Mouse (Mus musculus): ENCODE measurements around the gene Gm9736. TPM values are rescaled to one million over a fixed set of nuclear protein-coding genes. Genes with fewer than 3 reads are reported as not detected.
A peak's percentile ranks its signal among the peaks of the same experiment; 100 is the strongest.
"Not testable (repeated sequence)": the region's sequence is repeated elsewhere in the genome, so short reads cannot be mapped to it uniquely, and the experiment has no call there.

The Gm9736 gene
- polyA plus RNA-seq (2016; fragmentation: Nextera tagmentation; extraction: Ambion mirVana): not detected in 2 replicates

DNA sequence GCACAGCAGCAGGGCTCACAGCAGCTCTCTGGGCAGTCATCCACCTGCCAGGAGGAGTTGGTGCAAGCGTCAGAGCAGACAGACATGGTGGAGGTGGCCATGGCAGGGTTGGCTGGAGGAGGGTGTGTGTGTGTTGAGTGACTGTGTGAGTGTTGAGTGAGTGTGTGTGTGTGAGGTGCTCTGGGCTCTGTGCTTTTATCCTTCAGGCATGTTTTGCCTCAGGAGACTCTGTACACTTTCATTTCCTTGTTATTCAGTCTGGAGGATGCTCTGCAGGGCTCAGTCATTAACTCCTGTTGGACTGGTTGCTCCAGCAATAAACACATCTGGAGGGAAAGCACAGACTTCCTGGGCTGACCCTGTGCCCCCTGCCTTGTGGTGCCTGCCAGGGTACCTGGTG lies at the start of gene Gm9736:
Gene Gm9736 (minus strand): TSS at position 101 of the 400 bp plus-strand sequence.
- 85% methylated on average over 1 of the region's 1 CpGs for WGBS
- ATAC-seq (ENCODE audit: low FRiP score, low read depth): not testable (repeated sequence)

DNA sequence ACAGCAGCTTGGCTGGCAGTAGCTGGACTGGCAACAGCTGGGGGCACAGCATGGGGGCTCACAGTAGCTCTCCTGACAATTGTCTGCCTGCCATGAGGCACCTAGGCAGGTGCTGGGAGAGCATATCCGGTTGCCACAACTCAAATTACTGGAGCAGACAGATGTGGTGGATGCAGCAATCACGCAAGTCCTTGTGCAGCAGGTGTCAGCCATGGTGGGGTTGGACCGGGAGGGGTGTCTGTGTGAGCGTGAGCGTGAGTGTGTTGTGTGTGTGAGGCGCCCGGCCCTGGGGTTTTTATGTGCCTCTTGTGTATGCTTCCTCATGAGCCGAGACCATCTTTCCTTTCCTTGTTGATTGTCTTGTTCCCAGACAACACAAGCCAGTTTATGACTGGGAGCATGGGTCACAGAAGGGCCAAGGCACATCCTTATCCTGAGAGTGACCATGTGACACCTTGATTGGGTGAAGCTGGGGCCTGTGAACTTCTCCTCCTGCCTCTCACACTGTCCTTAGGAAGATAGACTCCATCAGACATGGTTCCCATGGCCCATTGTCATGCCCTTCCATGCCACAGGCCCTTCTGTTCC lies 47.9 kb upstream of the Gm9736 start, which contains the start of gene Gm19668:
Gene Gm19668 (minus strand): TSS at position 213 of the 588 bp plus-strand sequence.
- H3K4me3 ChIP-seq: no peak within 1 kb of the TSS
- H3K36me3 ChIP-seq: no peaks in the 10 kb centered on the region
- no peak within 1 kb of the TSS for H3K4me2 ChIP-seq (replicated peaks)
- WGBS: 68% methylated on average over 8 of the region's 8 CpGs
- peak within 1 kb of the TSS; percentile 52 for H3K27ac ChIP-seq (replicated peaks)
- peaks cover 11% of the 10 kb centered on the region; the same call in 1 of the 2 replicates for H3K4me1 ChIP-seq
- H3K9ac ChIP-seq (replicated peaks): no peak within 1 kb of the TSS; the same call in 1 of the 2 replicates
- no peaks in the 10 kb centered on the region for H3K27me3 ChIP-seq
- peak; percentile 23; the same call in 1 of the 2 replicates for ATAC-seq (ENCODE audit: low FRiP score, low read depth)
- no peaks in the 10 kb centered on the region for H3K9me3 ChIP-seq

More for the DNA sequence above, at the start of gene Gm9736:
- H3K9ac ChIP-seq (replicated peaks); H3K27ac ChIP-seq (replicated peaks); H3K4me3 ChIP-seq; H3K36me3 ChIP-seq; H3K9me3 ChIP-seq; H3K4me2 ChIP-seq (replicated peaks); H3K27me3 ChIP-seq; H3K4me1 ChIP-seq: not testable (repeated sequence)

DNA sequence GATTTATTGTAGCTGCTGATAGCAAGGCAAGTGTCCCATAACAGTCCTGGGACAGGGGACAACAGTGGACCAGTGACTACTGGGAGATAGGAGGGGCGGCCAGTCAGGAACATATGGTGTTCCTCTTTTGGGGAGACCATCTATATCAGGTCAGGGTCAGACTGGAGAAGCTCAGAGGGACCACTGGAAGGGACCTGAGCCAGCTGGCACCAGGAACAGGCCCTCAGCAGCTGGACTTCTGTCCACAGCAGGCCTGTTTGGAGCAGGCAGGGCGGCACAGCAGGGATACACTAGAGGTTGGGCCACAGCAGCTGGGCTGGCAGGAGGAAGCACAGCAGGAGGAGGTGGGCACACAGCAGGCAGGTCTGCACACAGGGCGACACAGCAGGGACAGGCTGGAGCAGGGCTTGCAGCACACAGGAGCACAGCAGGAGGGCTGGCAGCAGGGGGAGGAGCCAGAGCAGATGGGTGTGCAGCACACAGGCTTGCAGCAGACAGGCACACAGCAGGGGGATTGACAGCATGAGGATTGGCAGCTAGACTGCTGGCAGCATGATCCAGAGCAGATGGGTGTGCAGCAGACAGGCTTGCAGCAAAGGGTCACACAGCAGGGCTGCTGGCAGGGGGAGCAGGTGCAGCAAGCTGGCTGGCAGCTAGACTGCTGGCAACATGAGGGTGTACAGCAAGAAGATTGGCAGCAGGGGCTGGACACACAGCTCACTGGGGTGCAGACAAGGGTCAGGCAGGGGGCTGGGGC lies 47.2 kb upstream of the Gm9736 start:
- Histone ChIP-seq H3K4me1 (peaks cover 11% of the 10 kb centered on the region; the same call in 1 of the 2 replicates), H3K27ac (replicated peaks) (peak overlapping the region; percentile 52)
- H3K36me3 ChIP-seq; H3K4me3 ChIP-seq; H3K4me2 ChIP-seq (replicated peaks); ATAC-seq (ENCODE audit: low FRiP score, low read depth); H3K9ac ChIP-seq (replicated peaks); H3K9me3 ChIP-seq; H3K27me3 ChIP-seq: not testable (repeated sequence)
- 28% methylated on average over 3 of the region's 3 CpGs for WGBS

DNA sequence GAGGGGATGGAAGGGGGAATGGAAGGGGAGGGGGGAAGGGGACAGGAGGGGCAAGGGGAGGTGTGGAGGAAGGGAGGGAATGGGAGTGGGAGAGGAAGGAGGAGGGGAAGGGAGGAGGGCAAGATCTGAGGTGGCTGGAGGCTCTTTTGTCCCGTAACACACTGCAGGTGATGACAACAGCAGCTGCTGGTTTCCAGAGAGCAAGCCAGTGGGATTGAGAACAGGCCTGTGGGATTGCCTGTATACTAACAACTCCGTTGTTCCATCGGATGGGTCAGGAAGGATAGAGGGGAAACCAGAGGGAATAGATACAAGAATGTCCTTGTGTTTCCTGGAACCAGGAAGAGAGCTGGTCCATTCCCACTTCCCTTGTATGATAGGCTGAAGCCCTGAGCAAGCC lies 46.5 kb upstream of the Gm9736 start:
- no peak for ATAC-seq (ENCODE audit: low FRiP score, low read depth)
- no peaks in the 10 kb centered on the region for H3K27me3 ChIP-seq
- no peaks in the 10 kb centered on the region for H3K9me3 ChIP-seq
- peaks cover 11% of the 10 kb centered on the region; the same call in 1 of the 2 replicates for H3K4me1 ChIP-seq
- H3K4me2 ChIP-seq (replicated peaks): no peak overlapping the region
- 13% methylated on average over 3 of the region's 3 CpGs for WGBS
- peak overlapping the region; percentile 52 for H3K27ac ChIP-seq (replicated peaks)
- no peaks in the 10 kb centered on the region for H3K36me3 ChIP-seq
- H3K4me3 ChIP-seq: no peak overlapping the region
- H3K9ac ChIP-seq (replicated peaks): no peak overlapping the region; the same call in 1 of the 2 replicates

DNA sequence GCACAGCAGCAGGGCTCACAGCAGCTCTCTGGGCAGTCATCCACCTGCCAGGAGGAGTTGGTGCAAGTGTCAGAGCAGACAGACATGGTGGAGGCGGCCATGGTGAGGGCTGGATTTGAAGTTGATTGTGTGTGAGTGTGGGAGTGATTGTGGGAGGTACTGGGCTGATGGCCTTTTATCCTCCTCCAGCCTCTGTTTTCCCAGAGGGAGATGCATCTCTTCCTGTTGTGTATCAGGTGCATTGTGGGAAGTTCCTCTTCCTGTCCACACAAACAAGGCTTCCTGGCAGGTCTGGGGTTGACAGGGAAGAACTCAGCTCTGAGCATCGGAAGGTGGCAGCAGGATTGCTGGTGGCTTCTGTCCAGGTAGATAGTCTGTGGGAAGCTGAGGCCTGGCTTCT lies 43.8 kb upstream of the Gm9736 start, which contains the start of gene Gm9639:
Gene Gm9639 (minus strand): TSS at position 101 of the 400 bp plus-strand sequence.
- H3K27me3 ChIP-seq: no peaks in the 10 kb centered on the region
- H3K27ac ChIP-seq (replicated peaks): no peak within 1 kb of the TSS
- H3K4me1 ChIP-seq: peaks cover 11% of the 10 kb centered on the region; the same call in 1 of the 2 replicates
- 61% methylated on average over 2 of the region's 2 CpGs for WGBS
- H3K9me3 ChIP-seq: no peaks in the 10 kb centered on the region
- H3K4me3 ChIP-seq: no peak within 1 kb of the TSS
- H3K36me3 ChIP-seq: no peaks in the 10 kb centered on the region
- H3K4me2 ChIP-seq (replicated peaks): no peak within 1 kb of the TSS
- no peak within 1 kb of the TSS for H3K9ac ChIP-seq (replicated peaks)
- no peak for ATAC-seq (ENCODE audit: low FRiP score, low read depth)

DNA sequence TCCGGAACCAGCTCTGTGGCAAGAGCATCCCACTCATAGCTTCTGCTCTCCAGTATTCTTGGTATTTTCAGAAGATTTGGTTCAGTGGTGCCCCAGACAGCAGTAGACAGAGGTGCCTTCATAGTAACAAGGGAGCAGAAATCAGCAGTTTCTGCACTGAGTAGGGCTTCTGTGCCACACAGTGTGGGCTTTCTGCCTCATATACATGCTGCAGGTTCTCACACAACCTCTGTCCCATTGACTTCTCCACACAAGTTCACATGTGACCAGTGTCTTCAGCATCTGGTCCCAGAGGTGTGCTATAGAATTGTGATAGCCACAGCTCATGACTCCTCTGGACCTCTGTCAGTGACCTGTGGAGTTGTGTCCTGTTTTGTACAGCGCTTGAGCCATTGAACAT lies 37.5 kb upstream of the Gm9736 start:
- no peaks in the 10 kb centered on the region for H3K27me3 ChIP-seq

DNA sequence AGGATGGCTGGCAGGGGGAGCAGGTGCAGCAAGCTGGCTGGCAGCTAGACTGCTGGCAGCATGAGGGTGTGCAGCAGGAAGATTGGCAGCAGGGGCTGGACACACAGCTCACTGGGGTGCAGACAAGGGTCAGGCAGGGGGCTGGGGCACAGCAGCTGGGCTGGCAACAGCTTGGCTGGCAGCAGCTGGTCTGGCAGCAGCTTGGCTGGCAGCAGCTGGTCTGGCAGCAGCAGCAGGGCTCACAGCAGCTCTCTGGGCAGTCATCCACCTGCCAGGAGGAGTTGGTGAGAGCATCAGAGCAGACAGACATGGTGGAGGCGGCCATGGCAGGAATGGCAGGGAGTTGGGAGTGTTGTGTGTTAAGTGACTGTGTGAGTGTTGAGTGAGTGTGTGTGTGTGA lies 36.7 kb upstream of the Gm9736 start, which contains the start of gene Gm7137:
Gene Gm7137 (minus strand): TSS at position 325 of the 400 bp plus-strand sequence.
- H3K27ac ChIP-seq (replicated peaks); H3K36me3 ChIP-seq; H3K4me2 ChIP-seq (replicated peaks); H3K27me3 ChIP-seq; H3K9ac ChIP-seq (replicated peaks); H3K4me1 ChIP-seq; H3K9me3 ChIP-seq; ATAC-seq (ENCODE audit: low FRiP score, low read depth); H3K4me3 ChIP-seq: not testable (repeated sequence)
- WGBS: 63% methylated on average over 1 of the region's 1 CpGs

More for the DNA sequence above, 37.5 kb upstream of the Gm9736 start:
- H3K9me3 ChIP-seq: no peaks in the 10 kb centered on the region
- no peak overlapping the region for H3K27ac ChIP-seq (replicated peaks)
- no peak for ATAC-seq (ENCODE audit: low FRiP score, low read depth)
- H3K4me3 ChIP-seq: no peak overlapping the region
- no peaks in the 10 kb centered on the region for H3K36me3 ChIP-seq
- H3K9ac ChIP-seq (replicated peaks): no peak overlapping the region
- no peak overlapping the region for H3K4me2 ChIP-seq (replicated peaks)
- 82% methylated on average over 2 of the region's 2 CpGs for WGBS
- H3K4me1 ChIP-seq: no peaks in the 10 kb centered on the region

DNA sequence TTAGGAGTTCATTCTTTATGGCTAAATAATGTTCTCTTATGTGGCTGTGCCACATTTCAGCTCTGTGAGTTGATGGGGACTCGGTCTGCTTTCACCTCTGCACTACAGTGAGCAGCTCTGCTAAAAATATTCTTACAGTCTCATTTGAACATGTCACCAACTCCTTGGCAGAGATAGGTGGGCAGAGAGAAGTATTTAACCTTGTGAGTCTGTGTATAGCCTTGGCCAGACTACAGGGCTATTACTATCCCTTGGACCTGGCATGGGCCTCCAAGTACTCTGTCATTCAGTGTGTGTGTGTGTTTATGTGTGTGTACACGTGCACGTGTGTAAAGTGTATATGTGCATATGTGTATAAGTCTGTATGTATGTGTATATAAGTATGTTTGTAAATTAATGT lies 32.2 kb upstream of the Gm9736 start:
- ATAC-seq (ENCODE audit: low FRiP score, low read depth): not testable (repeated sequence)

DNA sequence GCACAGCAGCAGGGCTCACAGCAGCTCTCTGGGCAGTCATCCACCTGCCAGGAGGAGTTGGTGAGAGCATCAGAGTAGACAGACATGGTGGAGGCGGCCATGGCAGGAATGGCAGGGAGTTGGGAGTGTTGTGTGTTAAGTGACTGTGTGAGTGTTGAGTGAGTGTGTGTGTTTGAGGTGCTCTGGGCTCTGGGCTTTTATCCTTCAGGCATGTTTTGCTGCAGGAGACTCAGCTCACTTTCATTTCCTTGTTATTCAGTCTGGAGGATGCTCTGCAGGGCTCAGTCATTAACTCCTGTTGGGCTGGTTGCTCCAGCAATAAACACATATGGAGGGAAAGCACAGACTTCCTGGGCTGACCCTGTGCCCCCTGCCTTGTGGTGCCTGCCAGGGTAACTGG lies 31.3 kb upstream of the Gm9736 start, which contains the start of gene Gm3250:
Gene Gm3250 (minus strand): TSS at position 101 of the 400 bp plus-strand sequence.
- not testable (repeated sequence) for ATAC-seq (ENCODE audit: low FRiP score, low read depth); H3K36me3 ChIP-seq; H3K4me3 ChIP-seq; H3K4me1 ChIP-seq; H3K27me3 ChIP-seq; H3K4me2 ChIP-seq (replicated peaks); H3K9me3 ChIP-seq; H3K9ac ChIP-seq (replicated peaks); H3K27ac ChIP-seq (replicated peaks)
- WGBS: 38% methylated on average over 1 of the region's 1 CpGs

More for the DNA sequence above, 32.2 kb upstream of the Gm9736 start:
- not testable (repeated sequence) for H3K4me2 ChIP-seq (replicated peaks); H3K9ac ChIP-seq (replicated peaks); H3K27me3 ChIP-seq; H3K36me3 ChIP-seq; H3K4me1 ChIP-seq; H3K27ac ChIP-seq (replicated peaks); H3K4me3 ChIP-seq; H3K9me3 ChIP-seq
- 87% methylated on average over 3 of the region's 3 CpGs for WGBS

DNA sequence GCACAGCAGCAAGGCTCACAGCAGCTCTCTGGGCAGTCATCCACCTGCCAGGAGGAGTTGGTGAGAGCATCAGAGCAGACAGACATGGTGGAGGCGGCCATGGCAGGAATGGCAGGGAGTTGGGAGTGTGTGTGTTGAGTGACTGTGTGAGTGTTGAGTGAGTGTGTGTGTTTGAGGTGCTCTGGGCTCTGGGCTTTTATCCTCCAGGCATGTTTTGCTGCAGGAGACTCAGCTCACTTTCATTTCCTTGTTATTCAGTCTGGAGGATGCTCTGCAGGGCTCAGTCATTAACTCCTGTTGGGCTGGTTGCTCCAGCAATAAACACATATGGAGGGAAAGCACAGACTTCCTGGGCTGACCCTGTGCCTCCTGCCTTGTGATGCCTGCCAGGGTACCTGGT lies 25.7 kb upstream of the Gm9736 start, which contains the start of gene Gm7138:
Gene Gm7138 (minus strand): TSS at position 101 of the 400 bp plus-strand sequence.
- WGBS: 71% methylated on average over 1 of the region's 1 CpGs
- not testable (repeated sequence) for H3K4me3 ChIP-seq; H3K27me3 ChIP-seq; H3K27ac ChIP-seq (replicated peaks); ATAC-seq (ENCODE audit: low FRiP score, low read depth); H3K9ac ChIP-seq (replicated peaks); H3K4me2 ChIP-seq (replicated peaks); H3K9me3 ChIP-seq; H3K36me3 ChIP-seq; H3K4me1 ChIP-seq

DNA sequence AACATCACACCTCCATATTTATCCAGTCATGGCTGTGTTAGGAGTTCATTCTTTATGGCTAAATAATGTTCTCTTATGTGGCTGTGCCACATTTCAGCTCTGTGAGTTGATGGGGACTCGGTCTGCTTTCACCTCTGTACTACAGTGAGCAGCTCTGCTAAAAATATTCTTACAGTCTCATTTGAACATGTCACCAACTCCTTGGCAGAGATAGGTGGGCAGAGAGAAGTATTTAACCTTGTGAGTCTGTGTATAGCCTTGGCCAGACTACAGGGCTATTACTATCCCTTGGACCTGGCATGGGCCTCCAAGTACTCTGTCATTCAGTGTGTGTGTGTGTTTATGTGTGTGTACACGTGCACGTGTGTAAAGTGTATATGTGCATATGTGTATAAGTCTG lies 21.0 kb upstream of the Gm9736 start:
- not testable (repeated sequence) for H3K9ac ChIP-seq (replicated peaks); H3K9me3 ChIP-seq; H3K4me2 ChIP-seq (replicated peaks); H3K27ac ChIP-seq (replicated peaks); H3K27me3 ChIP-seq; ATAC-seq (ENCODE audit: low FRiP score, low read depth); H3K4me3 ChIP-seq; H3K36me3 ChIP-seq; H3K4me1 ChIP-seq
- 86% methylated on average over 2 of the region's 3 CpGs for WGBS

DNA sequence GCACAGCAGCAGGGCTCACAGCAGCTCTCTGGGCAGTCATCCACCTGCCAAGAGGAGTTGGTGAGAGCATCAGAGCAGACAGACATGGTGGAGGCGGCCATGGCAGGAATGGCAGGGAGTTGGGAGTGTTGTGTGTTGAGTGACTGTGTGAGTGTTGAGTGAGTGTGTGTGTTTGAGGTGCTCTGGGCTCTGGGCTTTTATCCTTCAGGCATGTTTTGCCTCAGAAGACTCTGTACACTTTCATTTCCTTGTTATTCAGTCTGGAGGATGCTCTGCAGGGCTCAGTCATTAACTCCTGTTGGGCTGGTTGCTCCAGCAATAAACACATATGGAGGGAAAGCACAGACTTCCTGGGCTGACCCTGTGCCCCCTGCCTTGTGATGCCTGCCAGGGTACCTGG lies 20.1 kb upstream of the Gm9736 start, which contains the start of gene Gm3238:
Gene Gm3238 (minus strand): TSS at position 101 of the 400 bp plus-strand sequence.
- H3K9me3 ChIP-seq; H3K27me3 ChIP-seq; H3K4me1 ChIP-seq; ATAC-seq (ENCODE audit: low FRiP score, low read depth); H3K36me3 ChIP-seq; H3K4me2 ChIP-seq (replicated peaks); H3K27ac ChIP-seq (replicated peaks); H3K4me3 ChIP-seq; H3K9ac ChIP-seq (replicated peaks): not testable (repeated sequence)
- 100% methylated on average over 1 of the region's 1 CpGs for WGBS

Measured in midbrain, embryonic 12.5 days (tissue).